18 mouse cellular contexts compared by ENCODE assay signal in the genomic region with DNA sequence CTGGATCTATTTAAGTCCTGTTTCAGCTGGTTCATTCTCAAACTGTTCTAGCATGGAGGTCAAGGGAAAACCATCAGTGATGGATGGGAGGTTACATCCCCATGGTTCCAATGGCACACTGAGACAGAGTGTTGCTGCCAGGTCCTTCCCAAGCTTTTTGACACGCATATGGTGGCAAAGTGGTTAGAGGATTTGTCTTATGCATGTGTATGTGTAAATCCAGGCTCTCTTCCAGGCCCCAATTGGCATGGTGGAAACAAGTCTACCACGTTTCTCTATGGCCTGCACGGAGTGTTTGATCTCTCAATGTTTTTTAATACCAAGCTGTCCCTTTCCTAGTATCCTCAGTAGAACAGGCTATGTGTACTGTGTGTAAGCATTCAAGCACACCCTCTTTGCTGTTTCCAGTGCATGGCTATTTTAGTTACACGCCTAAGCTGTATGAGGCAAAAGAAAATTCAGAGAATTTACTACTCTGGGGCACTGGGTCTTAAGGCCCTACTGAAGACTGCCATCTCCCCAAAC.
"Had no signal": no experiment of that assay in that cellular context is flagged by ENCODE, and none has a peak within 500 bp of the region (broad histone marks: within the 10 kb centered on the region; RNA-seq: fewer than 3 reads in every experiment).

No protein-coding gene starts in this region.

- ATAC-seq: liver, postnatal 0 days; lung, postnatal 0 days had no signal

- DNase-seq: liver, postnatal 0 days; lung, adult 2 months; lung, postnatal 14 days; lung, postnatal 36 days; midbrain, embryonic 14.5 days; right cerebral cortex, postnatal 14 days; thymus, adult 2 months; thymus, postnatal 25 days; thymus, postnatal 4 days had no signal

- H3K27me3 ChIP-seq: liver, embryonic 15.5 days; lung, embryonic 15.5 days; midbrain, embryonic 12.5 days; neural tube, embryonic 12.5 days; stomach, embryonic 15.5 days had no signal

- H3K9me3 ChIP-seq: liver, embryonic 15.5 days; lung, embryonic 15.5 days; megakaryocyte, embryonic 14.5 days; midbrain, embryonic 12.5 days; neural tube, embryonic 12.5 days; stomach, embryonic 15.5 days had no signal

- H3K4me3 ChIP-seq: liver, embryonic 15.5 days; lung, embryonic 15.5 days; megakaryocyte, embryonic 14.5 days; midbrain, embryonic 12.5 days; neural tube, embryonic 12.5 days; stomach, embryonic 15.5 days had no signal

- H3K4me1 ChIP-seq: liver, embryonic 15.5 days; lung, embryonic 15.5 days; midbrain, embryonic 12.5 days; neural tube, embryonic 12.5 days; stomach, embryonic 15.5 days had no signal

- H3K27ac ChIP-seq: liver, embryonic 15.5 days; lung, embryonic 15.5 days; macrophage; midbrain, embryonic 12.5 days; neural tube, embryonic 12.5 days; stomach, embryonic 15.5 days; stomach, postnatal 0 days had no signal

- H3K9ac ChIP-seq: liver, embryonic 15.5 days; liver, postnatal 0 days; lung, embryonic 15.5 days; midbrain, embryonic 12.5 days; neural tube, embryonic 12.5 days; stomach, embryonic 15.5 days had no signal

- H3K36me3 ChIP-seq: liver, embryonic 15.5 days; lung, embryonic 15.5 days; midbrain, embryonic 12.5 days; stomach, embryonic 15.5 days had no signal

- H3K4me2 ChIP-seq: liver, embryonic 15.5 days; lung, embryonic 15.5 days; midbrain, embryonic 12.5 days; neural tube, embryonic 12.5 days; stomach, embryonic 15.5 days had no signal
